Mouse (Mus musculus) frontal cortex, postnatal 10 days (tissue): ENCODE measurements around the gene Spaar.
A peak's percentile ranks its signal among the peaks of the same experiment; 100 is the strongest.
"Not testable (repeated sequence)": the region's sequence is repeated elsewhere in the genome, so short reads cannot be mapped to it uniquely, and the experiment has no call there.

Experiments used
- DNase-seq, 2 experiments: peaks; one replicate each; pipeline ENCODE4 v3.0.0; 2022; ENCODE audit warnings: low spot score in 2 of 2, mixed read lengths in 1 of 2

Spaar gene

GRCm38 (mm10) chr4:43728576-43728954, 1.3 kb upstream of the Spaar start:
- DNase-seq = no peak

GRCm38 (mm10) chr4:43729126-43729525, 708 bp upstream of the Spaar start:
- no peak for DNase-seq

- no peak for DNase-seq
Observed at GRCm38 (mm10) chr4:43730750-43731297, 990 bp downstream of the Spaar start.

- DNase-seq = no peak
Observed at GRCm38 (mm10) chr4:43732171-43732570, 2.3 kb downstream of the Spaar start.

GRCm38 (mm10) chr4:43733186-43733585, 3.4 kb downstream of the Spaar start:
- DNase-seq = no peak

GRCm38 (mm10) chr4:43737144-43737543, 7.3 kb downstream of the Spaar start:
- no peak for DNase-seq

- DNase-seq = no peak
Observed at GRCm38 (mm10) chr4:43738989-43739674, 9.3 kb downstream of the Spaar start.

GRCm38 (mm10) chr4:43741526-43741925, 11.7 kb downstream of the Spaar start:
- no peak for DNase-seq

GRCm38 (mm10) chr4:43742637-43743036, 12.8 kb downstream of the Spaar start:
- DNase-seq = no peak

GRCm38 (mm10) chr4:43743099-43743498, 13.3 kb downstream of the Spaar start:
- no peak for DNase-seq

- DNase-seq = no peak
Observed at GRCm38 (mm10) chr4:43745187-43745586, 15.4 kb downstream of the Spaar start.

GRCm38 (mm10) chr4:43757213-43757612, 27.4 kb downstream of the Spaar start:
- DNase-seq = no peak

GRCm38 (mm10) chr4:43759571-43760418, 30.0 kb downstream of the Spaar start:
- peak in 1 of 2 experiments; percentile 8 for DNase-seq

- peak in 1 of 2 experiments; percentile 22 for DNase-seq
Observed at GRCm38 (mm10) chr4:43760460-43760859, 30.6 kb downstream of the Spaar start.

- DNase-seq = no peak
Observed at GRCm38 (mm10) chr4:43761336-43761735, 31.5 kb downstream of the Spaar start.

- DNase-seq = peak in 1 of 2 experiments; percentile 46
Observed at GRCm38 (mm10) chr4:43763410-43763809, 33.6 kb downstream of the Spaar start.

GRCm38 (mm10) chr4:43768341-43768740, 38.5 kb downstream of the Spaar start:
- DNase-seq = no peak

- no peak for DNase-seq
Observed at GRCm38 (mm10) chr4:43769374-43769773, 39.5 kb downstream of the Spaar start.

- DNase-seq = no peak
Observed at GRCm38 (mm10) chr4:43770909-43771308, 41.1 kb downstream of the Spaar start, which contains the start of gene Olfr159. Olfr159 (minus strand) TSS chr4:43771009.

GRCm38 (mm10) chr4:43771626-43772025, 41.8 kb downstream of the Spaar start:
- no peak for DNase-seq

- DNase-seq = no peak
Observed at GRCm38 (mm10) chr4:43772304-43772703, 42.5 kb downstream of the Spaar start.

- no peak for DNase-seq
Observed at GRCm38 (mm10) chr4:43795296-43795695, 65.5 kb downstream of the Spaar start.

GRCm38 (mm10) chr4:43795844-43796243, 66.0 kb downstream of the Spaar start:
- not testable (repeated sequence) for DNase-seq
